Mouse (Mus musculus) megakaryocyte, embryonic 14.5 days (primary cell): ENCODE measurements around the gene Hand1.

Source experiments
- FLI1 ChIP-seq: IDR thresholded peaks from 2 replicates; pipeline ENCODE4 v1.6.1; 2012; ENCODE audit warnings: low read length, inconsistent platforms, mixed read lengths
- GATA1 ChIP-seq: IDR thresholded peaks from 3 replicates; pipeline ENCODE4 v1.6.1; 2012; ENCODE audit warnings: mixed read lengths, low read length, inconsistent platforms, borderline replicate concordance

GRCm38 (mm10) chr11:57836401-57836800, 3.8 kb upstream of the Hand1 start:
- no peak for TF ChIP-seq GATA1
- no peak for TF ChIP-seq FLI1
